Mouse (Mus musculus): ENCODE data around the gene Socs4.

Socs4 gene

DNA sequence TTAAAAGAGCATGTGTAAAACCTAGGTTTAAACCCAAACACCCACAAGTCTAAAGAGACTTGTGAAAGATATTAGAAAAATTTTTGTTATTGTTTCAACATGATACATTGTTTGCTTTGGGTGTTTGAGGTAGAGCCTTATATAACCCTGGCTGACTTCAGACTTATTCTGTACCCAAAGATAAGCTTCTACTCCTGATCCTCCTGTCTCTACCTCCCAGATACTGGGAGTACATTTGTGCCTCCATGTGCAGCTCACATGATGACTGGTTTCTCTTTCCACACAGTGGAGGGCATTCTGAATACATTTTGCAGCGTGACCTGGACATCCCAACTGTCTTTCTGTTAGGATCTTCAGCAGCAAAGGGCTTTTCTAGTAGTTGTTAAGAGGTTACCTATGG, 9.5 kb downstream of the Socs4 start:
- 83% methylated on average over 1 of the region's 1 CpGs for WGBS

DNA sequence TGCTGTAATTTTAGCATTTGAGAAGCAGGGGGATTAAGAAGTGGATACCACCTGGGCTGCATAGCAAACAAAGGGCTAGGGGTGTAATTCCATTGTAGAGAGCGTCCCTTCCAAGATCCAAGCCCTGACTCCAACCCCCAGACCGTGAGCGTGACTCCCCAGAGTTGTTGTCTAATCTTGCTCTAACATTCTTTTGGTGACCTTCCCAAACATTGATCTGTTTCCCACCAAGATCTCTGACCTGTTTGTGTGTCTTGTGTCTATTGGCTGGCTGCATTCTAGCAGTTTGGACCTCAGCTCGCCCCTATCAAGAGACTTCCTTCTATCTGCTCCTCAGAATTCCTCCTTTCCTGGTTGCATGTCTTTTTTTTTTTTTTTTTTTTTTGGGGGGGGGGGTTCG, 10.3 kb downstream of the Socs4 start:
- 94% methylated on average over 5 of the region's 5 CpGs for WGBS

- WGBS = 70% methylated on average over 1 of the region's 1 CpGs
Measured at GRCm38 (mm10) chr14:47291772-47292171, 15.0 kb downstream of the Socs4 start.

DNA sequence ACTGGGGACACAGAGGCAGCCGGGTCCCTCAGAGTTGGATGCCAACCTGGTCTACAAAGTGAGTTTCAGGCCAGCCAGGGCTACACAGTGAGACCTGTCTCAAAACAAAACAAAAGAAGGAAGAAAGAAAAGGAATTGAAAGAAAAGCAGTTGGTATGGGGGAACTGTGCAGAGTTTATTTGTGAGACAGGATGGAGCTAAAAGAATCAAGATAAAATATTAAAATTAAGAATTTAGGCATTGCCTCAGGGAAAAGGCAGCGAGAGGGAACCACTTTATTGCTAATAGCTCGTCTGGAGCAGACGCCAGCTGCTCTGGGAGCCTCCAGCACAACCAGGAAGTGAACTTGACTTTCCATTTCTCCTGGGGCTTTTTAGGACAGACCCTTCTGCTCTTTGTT, 17.4 kb downstream of the Socs4 start:
- WGBS = 51% methylated on average over 4 of the region's 4 CpGs

- 78% methylated on average over 2 of the region's 2 CpGs for WGBS
Measured at GRCm38 (mm10) chr14:47296232-47296631, 19.5 kb downstream of the Socs4 start.

DNA sequence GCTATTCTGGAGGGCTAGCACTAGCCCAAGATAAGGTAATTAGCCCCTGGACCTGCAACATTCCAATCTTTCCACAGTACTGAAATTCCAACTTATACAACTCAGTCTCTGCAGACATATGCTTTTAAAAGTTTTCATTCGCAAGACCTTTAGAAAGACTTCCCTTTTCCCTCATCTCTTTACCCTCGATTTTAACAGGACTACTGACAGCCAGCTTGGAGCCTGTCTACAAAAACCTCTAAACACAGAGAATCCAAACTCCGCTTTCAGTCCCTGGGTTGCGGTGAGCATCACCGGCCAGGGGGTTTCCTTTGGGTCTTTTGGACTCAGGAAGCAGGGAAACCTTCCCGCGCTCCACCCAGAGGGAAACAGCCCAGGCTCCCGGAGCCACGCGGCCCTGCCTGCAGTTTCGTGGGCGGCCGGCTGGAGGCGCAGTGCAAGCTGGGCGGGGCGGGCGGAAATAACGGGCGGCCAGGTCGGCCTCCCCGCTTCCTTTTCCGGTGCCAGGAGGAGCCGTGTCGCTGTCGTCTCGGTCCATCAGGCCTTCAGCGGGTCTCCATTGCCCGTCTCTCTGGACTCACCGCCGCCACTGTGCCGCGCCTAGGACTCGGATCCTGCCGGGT, 21.2 kb downstream of the Socs4 start, which contains the start of gene Mapk1ip1l:
Mapk1ip1l (plus strand) TSS at position 482 of the 623 bp plus-strand sequence.
- WGBS = 0% methylated on average over 34 of the region's 34 CpGs

DNA sequence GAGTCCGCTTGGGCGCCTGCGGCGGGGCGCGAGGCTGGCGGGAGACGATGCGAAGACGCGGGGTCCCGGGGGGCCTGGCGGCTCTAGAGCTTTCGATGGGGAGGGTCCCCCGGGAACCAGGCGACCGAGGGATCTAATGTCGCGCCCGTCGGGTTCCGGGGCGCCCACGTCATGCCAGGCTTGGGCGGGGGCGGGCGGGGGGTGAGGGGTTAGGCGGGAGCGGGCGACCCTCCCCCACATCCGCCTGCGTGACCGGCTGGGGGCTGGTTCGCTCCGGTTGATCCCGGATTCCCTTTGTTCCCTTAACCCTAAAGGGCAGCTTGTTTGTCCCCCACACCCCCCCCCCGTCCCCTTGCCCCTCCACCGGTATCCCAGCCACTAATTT, 21.7 kb downstream of the Socs4 start:
- WGBS = under 1% methylated on average over 38 of the region's 38 CpGs

GRCm38 (mm10) chr14:47298819-47299261, 22.1 kb downstream of the Socs4 start:
- under 1% methylated on average over 15 of the region's 15 CpGs for WGBS

- 73% methylated on average over 14 of the region's 14 CpGs for WGBS
Measured at GRCm38 (mm10) chr14:47302885-47303680, 26.4 kb downstream of the Socs4 start.

DNA sequence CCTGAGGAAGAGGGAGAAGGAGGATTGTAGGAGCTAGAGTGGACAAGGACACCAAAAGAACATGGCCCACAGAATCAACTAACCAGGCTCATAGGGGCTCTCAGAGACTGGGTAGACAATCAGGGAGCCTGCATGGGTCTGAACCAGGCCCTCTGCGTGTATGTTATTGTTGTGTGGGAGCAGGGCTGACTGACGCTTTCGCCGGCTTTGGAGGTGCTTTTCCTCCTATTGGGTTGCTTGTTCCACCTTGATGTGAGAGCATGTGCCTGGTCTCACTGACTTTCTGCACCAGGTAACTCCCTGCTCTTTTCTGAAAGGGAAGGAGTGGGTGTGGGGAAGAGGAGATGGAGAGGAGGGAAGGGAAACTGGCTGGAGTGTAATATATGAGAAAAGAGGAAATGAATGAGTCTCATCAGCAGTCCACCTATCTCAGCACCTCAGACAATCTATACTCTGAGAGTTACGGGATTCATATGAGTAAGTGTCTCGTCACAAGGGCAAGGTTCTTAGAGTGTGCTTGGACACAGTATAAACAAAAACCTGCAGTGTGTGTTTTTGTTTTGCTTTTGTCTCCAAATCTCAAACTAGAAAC, 28.2 kb downstream of the Socs4 start:
- 77% methylated on average over 6 of the region's 6 CpGs for WGBS

DNA sequence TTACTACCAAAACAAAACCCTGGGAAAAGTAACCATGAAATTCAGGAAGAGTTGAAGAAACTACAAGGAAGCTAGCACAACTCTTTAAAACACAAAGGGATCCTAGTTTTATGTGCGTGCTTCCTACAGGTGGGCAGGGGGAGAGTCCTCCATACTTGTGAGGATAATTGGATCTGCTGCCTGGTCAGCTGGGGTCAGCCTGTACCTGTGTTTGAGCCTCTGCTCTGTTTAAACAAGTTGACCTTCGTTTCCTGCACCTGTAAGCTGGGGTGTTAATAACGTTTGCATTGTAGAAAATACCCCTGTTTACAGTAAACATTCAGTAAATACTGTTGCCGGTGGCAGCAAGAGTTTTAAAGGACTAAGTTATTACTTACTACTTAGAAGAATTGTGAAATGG, 29.2 kb downstream of the Socs4 start:
- 77% methylated on average over 4 of the region's 4 CpGs for WGBS

DNA sequence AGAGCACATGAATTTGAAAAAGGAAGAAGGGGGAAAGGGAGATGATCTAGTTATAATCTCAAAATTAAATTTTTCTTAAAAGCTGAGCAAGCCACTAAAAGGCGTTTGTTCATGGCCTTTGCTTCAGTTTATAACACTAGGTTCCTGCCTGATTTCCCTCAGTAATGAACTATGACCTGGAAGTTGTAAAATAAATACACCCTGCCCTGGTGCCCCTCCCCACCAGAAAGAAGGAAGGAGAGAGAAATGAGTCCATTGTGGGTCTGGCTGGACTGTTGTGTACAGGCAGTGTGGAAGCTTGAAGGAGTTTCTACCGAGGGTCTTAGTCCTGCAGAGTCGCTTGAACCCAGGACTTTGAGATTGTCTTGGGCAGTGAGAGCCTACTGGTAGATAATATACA, 30.9 kb downstream of the Socs4 start:
- WGBS = 81% methylated on average over 3 of the region's 3 CpGs

DNA sequence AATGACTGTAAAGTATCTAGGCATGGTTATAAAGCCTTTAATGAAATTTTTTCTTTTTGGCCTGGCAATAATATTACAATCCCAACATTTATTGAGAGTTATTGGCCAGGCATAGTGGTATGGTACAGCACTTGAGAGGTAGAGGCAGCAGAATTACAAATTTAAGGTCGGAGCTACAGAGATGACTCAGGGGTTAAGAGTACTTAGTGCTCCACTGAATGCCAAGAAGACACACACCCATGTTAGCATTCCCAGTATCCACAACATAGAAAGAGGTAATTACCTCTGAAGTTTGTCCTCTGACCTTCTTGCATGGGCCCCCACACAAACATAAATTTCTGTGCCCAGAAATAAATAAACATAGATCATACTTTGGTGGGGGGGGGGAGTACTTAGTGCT, 32.3 kb downstream of the Socs4 start:
- WGBS = 93% methylated on average over 1 of the region's 1 CpGs

GRCm38 (mm10) chr14:47310342-47311181, 33.8 kb downstream of the Socs4 start:
- WGBS = 83% methylated on average over 18 of the region's 18 CpGs

DNA sequence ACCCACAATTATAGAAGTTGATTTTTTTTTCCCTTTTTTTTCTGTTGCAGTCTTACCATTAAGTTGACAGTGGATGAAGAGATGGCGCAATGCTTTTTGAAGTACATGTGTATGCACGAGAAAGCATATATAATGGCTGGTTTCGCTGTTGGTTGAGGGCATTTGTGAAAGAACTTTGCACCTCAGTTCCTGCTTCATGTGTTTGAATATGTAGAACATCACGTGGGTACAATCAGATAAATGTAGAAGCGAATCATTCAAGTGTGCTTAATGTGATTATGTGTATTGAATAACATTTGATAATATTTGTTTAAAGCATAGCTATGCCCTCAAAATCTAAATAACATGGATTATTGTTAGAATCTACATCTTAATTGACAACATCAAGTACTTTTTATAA, 42.6 kb downstream of the Socs4 start:
- 91% methylated on average over 5 of the region's 5 CpGs for WGBS

DNA sequence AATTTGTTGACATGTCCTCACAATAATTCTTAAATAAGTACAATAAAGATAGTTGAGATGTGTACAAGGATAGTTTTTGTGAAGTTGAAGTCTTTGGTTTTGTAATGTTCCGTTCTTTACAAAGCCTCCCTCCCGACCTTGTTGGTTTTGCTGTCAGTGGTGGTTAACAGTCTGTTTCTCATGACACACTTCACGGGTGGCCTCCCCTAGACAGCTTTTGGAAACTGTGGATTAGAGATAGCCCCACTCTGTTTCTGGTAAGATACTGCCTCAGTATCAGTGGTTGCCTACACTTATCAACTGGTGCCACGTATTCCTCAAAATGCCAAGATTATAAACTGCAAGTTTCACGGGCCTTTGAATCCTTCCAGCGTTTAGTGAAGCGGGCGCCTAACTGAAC, 44.9 kb downstream of the Socs4 start:
- WGBS = 90% methylated on average over 7 of the region's 8 CpGs

DNA sequence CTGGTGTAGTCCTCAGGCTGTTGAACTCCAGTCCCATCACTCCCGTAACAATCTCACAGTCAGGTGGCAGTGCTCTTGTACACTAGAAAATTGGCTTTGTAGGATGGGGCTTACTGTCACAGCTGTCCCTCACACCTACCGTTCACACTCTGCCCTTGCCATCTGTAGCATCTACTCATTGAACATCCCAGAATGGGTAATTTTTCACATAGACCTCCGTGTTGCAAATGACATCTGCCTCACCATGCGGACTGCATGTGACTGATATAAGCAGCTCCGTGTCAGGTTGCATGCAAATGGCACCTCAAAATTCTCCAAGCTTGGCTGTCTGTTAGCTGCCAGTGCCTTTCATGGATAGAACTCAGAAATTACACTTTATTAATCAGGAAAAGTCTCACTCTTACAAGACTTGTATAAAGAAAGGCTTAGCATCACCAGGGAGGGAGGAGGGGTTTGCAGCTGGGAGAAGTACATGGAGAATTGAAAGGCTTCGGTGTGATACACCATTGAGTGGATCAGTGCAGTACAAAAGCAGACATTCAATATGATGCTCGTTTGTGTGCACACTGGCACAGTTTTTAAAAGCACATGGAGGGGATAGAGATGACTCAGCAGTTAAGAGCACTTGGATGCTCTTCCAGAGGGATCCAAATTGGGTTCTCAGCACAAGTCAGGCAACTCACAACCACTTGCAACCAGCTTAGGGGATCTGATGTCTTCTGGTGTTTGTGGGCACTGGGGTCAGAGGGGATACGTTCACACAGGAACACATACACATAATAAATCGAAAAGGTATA, 49.4 kb downstream of the Socs4 start:
- WGBS = 57% methylated on average over 9 of the region's 9 CpGs

DNA sequence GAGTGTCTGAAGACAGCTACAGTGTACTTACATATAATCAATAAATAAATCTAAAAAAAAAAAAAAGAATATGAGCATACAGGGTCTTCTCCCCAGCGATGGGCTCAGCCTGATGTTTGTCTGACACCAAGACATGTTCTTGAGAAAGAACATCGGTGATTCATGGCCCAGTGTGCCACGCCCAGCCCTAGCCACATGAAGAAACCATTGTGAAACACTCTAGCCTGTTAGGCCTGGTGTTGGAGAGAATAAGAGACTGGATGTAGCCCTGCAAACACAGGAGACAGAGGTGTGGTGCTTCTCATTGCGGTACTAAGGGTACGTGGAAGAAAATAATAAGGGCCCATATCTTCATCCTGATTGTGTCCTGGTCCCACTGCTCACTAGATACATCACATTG, 50.6 kb downstream of the Socs4 start:
- WGBS = 90% methylated on average over 5 of the region's 5 CpGs

GRCm38 (mm10) chr14:47331920-47332319, 55.2 kb downstream of the Socs4 start:
- WGBS = 75% methylated on average over 5 of the region's 5 CpGs

- 86% methylated on average over 4 of the region's 4 CpGs for WGBS
Measured at GRCm38 (mm10) chr14:47334819-47335218, 58.1 kb downstream of the Socs4 start.

DNA sequence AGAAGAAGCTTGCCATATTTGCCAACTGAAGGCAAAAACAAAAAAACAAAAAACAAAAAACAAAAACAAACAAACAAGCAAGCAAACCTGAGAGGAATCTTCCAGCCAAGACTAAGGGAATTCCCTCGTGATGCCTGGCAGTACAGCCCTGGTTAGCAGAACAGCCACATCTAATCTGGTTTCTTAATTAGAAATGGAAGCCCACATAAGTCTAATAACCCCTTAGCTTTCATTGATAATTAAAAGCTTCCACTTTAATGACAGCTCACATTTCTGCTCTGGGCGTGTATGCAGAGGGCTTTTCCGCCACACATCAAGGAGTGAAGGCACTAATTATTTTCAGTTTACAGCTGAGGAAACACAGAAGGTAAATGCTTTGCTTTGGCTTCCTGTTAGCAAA, 58.6 kb downstream of the Socs4 start:
- WGBS = 77% methylated on average over 3 of the region's 3 CpGs
